Mouse (Mus musculus) midbrain, postnatal 0 days (tissue): ENCODE results near the gene Mapkap1. TPM values are rescaled to one million over a fixed set of nuclear protein-coding genes. Genes with fewer than 3 reads are reported as not detected.

Experiments used
- ATAC-seq: fragments of 200-750 bp; cut with Nextera tagmentation; 2 replicates; pipeline ENCODE4 v1.8.0; 2017; ENCODE audit warnings: moderate number of reproducible peaks, mild to moderate bottlenecking, moderate TSS enrichment, moderate library complexity; ENCODE audit not compliant: low FRiP score
- DNase-seq: peaks from one replicate; pipeline ENCODE4 v3.0.0-alpha.2; 2015; ENCODE audit warnings: low spot score
- H3K27ac ChIP-seq: fragments of 300-500 bp; sonication (generic); 2 replicates; pipeline ENCODE4 v1.5.1; 2014; ENCODE audit warnings: low read depth, mild to moderate bottlenecking, low read length, mixed read lengths
- H3K27me3 ChIP-seq: fragments of 300-500 bp; sonication (generic); 2 replicates; pipeline ENCODE4 v1.6.1; 2014; ENCODE audit warnings: low read length, control low read depth, mixed read lengths; ENCODE audit not compliant: insufficient read depth
- H3K36me3 ChIP-seq: fragments of 300-500 bp; sonication (generic); 2 replicates; pipeline ENCODE4 v1.6.1; 2014; ENCODE audit warnings: low read length, control low read depth, mixed read lengths; ENCODE audit not compliant: insufficient read depth
- H3K4me1 ChIP-seq: fragments of 300-500 bp; sonication (generic); 2 replicates; pipeline ENCODE4 v1.6.1; 2014; ENCODE audit warnings: mild to moderate bottlenecking, control low read depth, antibody characterized with exemption, low read length, mixed read lengths; ENCODE audit not compliant: insufficient read depth
- H3K4me2 ChIP-seq: fragments of 300-500 bp; sonication (generic); 2 replicates; pipeline ENCODE4 v1.6.1; 2014; ENCODE audit warnings: low read depth, mild to moderate bottlenecking, low read length, mixed read lengths; ENCODE audit not compliant: poor library complexity, severe bottlenecking
- H3K4me3 ChIP-seq: fragments of 300-500 bp; sonication (generic); 2 replicates; pipeline ENCODE4 v1.5.1; 2014; ENCODE audit warnings: low read depth, mild to moderate bottlenecking, low read length, moderate library complexity
- H3K9ac ChIP-seq: fragments of 300-500 bp; sonication (generic); replicated peaks from 2 replicates; pipeline ENCODE4 v1.6.1; 2014; ENCODE audit warnings: mild to moderate bottlenecking, low read length, moderate library complexity, mixed read lengths; ENCODE audit not compliant: poor library complexity, severe bottlenecking
- H3K9me3 ChIP-seq: fragments of 300-500 bp; sonication (generic); 2 replicates; pipeline ENCODE4 v1.6.1; 2016; ENCODE audit warnings: low read length, control low read depth
- CTCF ChIP-seq: IDR thresholded peaks from 2 replicates; pipeline ENCODE4 v1.5.1; 2016; ENCODE audit warnings: antibody characterized with exemption, mild to moderate bottlenecking
- WGBS: fragments of 180-500 bp; shearing (Covaris S2); extraction: QIAGEN DNeasy Blood & Tissue Kit; methylation state at CpG from one replicate; pipeline ENCODE4 v1.1.7; 2014; 5-methylcytosine and 5-hydroxymethylcytosine counted together
- polyA plus RNA-seq: library from polyadenylated mRNA; unstranded; fragments of >200 nt; fragmentation: Nextera tagmentation; extraction: Ambion mirVana; gene quantifications from 2 replicates; pipeline ENCODE4 v1.2.1, GENCODE M21; 2015
- total RNA-seq: library from RNA; depleted of rRNA; stranded (reverse); fragments of >200 nt; gene quantifications from 2 replicates; pipeline ENCODE4 v1.2.3, GENCODE M21; 2014

Mapkap1 gene
- total and polyA plus RNA-seq, 2 experiments from 2014 or later: 83.0 to 101 TPM

DNA sequence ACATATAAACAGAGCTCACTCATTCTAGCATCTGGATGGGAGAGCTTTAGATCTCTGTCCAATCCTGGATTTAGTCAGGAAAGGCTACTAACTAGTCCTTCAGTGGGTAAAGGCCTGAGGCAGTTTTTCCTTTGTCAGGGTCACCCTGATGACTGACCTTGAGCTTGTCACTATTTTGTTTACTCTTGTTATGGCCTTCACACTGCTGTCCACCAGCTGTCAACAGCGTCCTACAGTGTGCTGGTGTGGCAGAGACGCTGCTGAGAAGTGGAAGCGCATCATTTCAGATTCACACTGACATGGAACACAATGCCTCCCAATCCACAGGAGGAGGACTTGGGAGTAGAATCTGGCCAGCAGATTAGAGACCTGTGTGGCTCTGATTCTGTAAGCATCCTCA is 130.8 kb downstream of the Mapkap1 start:
- Histone ChIP-seq H3K9ac (no peak overlapping the region), H3K27ac (no peak overlapping the region), H3K4me1 (peaks cover 2% of the 10 kb centered on the region; the same call in 1 of the 2 replicates), H3K4me3 (no peak overlapping the region), H3K4me2 (no peak overlapping the region), H3K27me3 (no peaks in the 10 kb centered on the region), H3K9me3 (no peaks in the 10 kb centered on the region), H3K36me3 (no peaks in the 10 kb centered on the region)
- no peak for DNase-seq
- 82% methylated on average over 3 of the region's 3 CpGs for WGBS
- TF ChIP-seq CTCF: no peak
- ATAC-seq: no peak

DNA sequence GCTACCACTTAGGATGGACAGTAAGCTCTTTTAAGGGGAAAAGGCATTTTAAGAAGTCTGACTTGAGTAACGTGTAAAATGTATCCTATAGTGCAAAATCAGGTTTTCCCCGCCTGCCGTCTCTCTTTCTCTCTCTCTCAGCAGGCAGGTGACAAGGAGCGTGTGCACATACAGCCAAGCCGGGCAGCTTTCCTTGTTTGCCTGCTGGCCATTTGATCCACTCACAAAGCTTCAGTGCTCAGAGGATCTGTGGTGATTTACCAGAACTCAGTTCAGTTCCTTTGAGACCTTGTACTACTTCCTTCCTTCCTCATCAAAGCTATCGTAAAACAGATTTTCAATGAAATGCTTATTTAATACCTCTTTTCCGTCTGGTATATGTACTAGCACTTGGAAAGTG is 137.0 kb downstream of the Mapkap1 start:
- no peaks in the 10 kb centered on the region for H3K9me3 ChIP-seq
- H3K4me3 ChIP-seq: no peak overlapping the region
- H3K4me2 ChIP-seq: no peak overlapping the region
- WGBS: 45% methylated on average over 7 of the region's 7 CpGs
- H3K4me1 ChIP-seq: no peaks in the 10 kb centered on the region
- H3K9ac ChIP-seq: no peak overlapping the region
- ATAC-seq (no peak), DNase-seq (no peak)
- no peak overlapping the region for H3K27ac ChIP-seq
- TF ChIP-seq CTCF: no peak
- no peaks in the 10 kb centered on the region for H3K27me3 ChIP-seq
- H3K36me3 ChIP-seq: no peaks in the 10 kb centered on the region

DNA sequence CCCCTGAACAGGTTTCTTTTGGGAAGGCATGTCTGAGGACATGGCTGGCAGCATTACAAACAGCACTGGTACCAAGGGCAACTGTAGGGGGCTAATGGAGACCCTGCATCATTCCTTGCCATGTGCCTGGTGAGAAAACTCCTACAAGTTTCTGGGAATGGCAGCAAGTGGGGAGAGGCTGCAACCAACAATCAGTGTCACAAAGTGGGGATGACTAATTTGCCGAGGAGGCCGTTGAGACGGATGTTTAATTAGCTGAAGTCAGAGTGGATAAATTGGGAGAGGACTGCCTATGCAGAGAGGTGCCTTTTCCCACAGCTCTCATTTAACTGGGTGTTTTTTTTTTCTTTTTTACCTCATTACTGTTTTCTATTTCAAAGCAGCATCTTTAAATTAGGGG is 137.4 kb downstream of the Mapkap1 start:
- no peak for ATAC-seq
- no peak for DNase-seq
- H3K27ac ChIP-seq: no peak overlapping the region

DNA sequence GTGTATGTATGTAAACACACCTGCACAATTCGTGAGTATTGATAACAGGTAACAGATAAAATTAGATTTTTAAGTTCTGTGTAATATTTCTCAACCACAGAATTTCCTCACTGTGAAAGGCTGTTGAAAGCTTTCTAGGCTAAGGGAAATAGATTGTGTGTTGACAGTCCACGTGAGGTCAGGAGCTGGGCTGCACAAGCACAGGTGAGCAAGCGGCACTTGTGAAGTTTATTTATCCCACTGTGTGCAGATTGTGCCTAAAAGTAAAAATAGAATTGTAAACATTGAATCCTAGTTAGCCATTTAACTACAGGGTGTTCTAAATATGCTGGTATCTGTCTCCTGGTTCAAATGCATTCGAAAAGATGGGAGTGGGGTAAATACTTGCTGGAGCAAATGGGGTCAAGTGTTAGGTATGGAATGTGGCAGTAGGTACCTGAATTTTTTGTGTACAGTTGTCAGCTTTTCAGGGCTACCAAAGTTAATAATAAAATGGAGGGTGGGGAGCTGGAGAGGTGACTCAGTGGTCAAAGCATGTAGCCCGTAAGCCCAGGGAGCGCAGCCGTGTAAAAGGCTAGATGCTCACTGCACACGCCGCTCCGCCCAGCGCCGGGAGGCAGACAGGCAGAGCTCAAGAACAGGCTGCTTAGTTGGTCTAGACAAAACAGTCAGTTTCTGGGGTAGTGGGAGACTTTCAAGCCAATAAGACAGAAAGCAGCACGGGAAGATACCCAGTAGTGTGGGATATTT is 138.2 kb downstream of the Mapkap1 start:
- Histone ChIP-seq H3K27me3 (no peaks in the 10 kb centered on the region), H3K4me2 (no peak overlapping the region), H3K9me3 (no peaks in the 10 kb centered on the region), H3K36me3 (no peaks in the 10 kb centered on the region), H3K4me1 (no peaks in the 10 kb centered on the region), H3K9ac (no peak overlapping the region), H3K27ac (no peak overlapping the region), H3K4me3 (no peak overlapping the region)
- DNase-seq (no peak), ATAC-seq (no peak)
- WGBS: 94% methylated on average over 13 of the region's 13 CpGs
- TF ChIP-seq CTCF: no peak

More for the DNA sequence above, 137.4 kb downstream of the Mapkap1 start:
- H3K9me3 ChIP-seq: no peaks in the 10 kb centered on the region
- no peak overlapping the region for H3K4me2 ChIP-seq
- H3K36me3 ChIP-seq: no peaks in the 10 kb centered on the region
- no peak for TF ChIP-seq CTCF
- H3K4me3 ChIP-seq: no peak overlapping the region
- H3K27me3 ChIP-seq: no peaks in the 10 kb centered on the region
- H3K9ac ChIP-seq: no peak overlapping the region
- no peaks in the 10 kb centered on the region for H3K4me1 ChIP-seq
- 58% methylated on average over 3 of the region's 3 CpGs for WGBS

DNA sequence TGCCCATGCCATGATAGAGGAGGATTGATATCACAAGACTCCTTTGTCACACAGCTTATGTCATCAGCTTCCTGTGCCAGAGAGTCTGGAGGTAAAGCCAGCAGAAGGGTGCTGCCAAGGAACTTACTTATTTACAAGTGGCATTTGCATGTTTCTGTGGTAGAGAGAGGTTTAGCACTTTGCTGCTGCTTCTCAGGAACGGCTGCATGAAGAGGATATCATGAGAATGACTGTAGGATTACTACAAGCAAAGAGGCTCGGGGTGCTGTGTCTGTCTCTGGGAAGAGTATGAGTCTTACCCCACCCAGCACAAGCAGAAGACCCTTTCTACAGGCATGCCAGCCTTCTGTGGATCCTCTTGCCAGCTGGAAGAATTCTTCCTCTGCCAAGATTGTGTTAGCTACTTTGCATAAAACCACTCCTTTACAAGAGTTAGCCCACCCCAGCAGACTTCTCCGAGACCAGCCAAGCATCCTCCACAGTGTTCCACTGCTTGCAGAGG is 139.7 kb downstream of the Mapkap1 start:
- H3K27me3 ChIP-seq: no peaks in the 10 kb centered on the region
- no peaks in the 10 kb centered on the region for H3K4me1 ChIP-seq
- no peak overlapping the region for H3K4me3 ChIP-seq
- H3K4me2 ChIP-seq: no peak overlapping the region
- 62% methylated on average over 3 of the region's 3 CpGs for WGBS
- ATAC-seq (no peak), DNase-seq (peak; percentile 67)
- H3K9ac ChIP-seq: no peak overlapping the region
- H3K36me3 ChIP-seq: no peaks in the 10 kb centered on the region
- no peak overlapping the region for H3K27ac ChIP-seq
- TF ChIP-seq CTCF: no peak
- H3K9me3 ChIP-seq: no peaks in the 10 kb centered on the region

DNA sequence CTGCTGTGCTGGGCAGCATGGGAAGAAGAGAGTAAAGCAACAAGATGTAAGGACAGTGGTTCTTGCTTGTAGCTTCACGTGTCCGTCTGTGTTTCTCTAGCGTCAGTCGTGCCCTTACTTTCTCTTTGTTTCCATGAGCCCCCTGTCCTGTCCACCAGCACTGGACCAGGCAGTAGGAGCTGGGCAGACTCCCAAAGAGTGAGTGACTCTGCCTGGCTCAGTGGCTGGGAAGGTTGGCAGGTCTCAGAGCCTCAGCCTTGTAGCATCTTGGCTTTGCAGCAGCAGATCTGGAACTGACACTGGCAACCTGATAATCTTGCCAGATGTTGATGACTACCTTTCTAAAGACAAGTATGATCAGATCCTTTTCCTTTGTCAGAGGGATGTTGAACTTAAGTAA is 140.9 kb downstream of the Mapkap1 start:
- Histone ChIP-seq H3K4me1 (no peaks in the 10 kb centered on the region; the same call in 1 of the 2 replicates), H3K9ac (no peak overlapping the region), H3K9me3 (no peaks in the 10 kb centered on the region), H3K27ac (no peak overlapping the region), H3K4me3 (no peak overlapping the region), H3K36me3 (no peaks in the 10 kb centered on the region), H3K27me3 (no peaks in the 10 kb centered on the region), H3K4me2 (no peak overlapping the region)
- no peak for DNase-seq
- 86% methylated on average over 4 of the region's 4 CpGs for WGBS
- no peak for ATAC-seq
- no peak for TF ChIP-seq CTCF
